Mouse (Mus musculus): Measurements from ENCODE around the gene Tnc.

Gene Tnc

GRCm38 (mm10) chr4:64024041-64024779, 22.6 kb downstream of the Tnc start:
- DNase-seq: no peak

DNA sequence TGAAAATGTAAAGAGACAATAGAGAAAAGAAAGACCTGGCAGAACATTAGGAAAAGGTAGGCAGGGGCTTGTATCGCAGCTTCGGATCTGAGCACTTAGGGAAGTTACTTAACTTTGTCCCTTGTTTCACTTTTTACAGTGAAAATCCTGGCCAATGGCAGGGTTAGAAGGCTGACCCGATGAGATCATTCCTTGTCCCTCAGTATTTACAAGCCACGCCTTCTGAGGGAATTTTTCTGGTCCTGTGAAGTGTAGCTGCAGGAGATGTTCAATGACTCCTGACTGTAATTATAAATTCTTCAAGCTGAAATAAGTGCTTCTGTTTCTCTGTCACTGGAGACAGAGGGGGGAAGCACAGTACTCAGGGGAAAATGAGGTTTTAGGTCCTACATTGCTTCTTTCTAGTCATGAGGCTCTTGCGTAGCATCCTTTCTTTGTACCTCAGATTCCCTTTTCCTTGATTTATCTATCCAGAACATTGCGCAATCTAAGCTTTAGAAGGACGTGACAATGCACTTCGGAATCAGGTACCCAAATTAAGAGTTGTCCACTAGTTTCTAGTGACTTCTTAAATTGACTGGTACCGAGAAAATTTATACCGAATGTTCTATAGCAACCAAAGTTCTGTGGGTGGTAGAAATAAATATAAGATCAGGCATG, 25.8 kb downstream of the Tnc start:
- DNase-seq: no peak

DNA sequence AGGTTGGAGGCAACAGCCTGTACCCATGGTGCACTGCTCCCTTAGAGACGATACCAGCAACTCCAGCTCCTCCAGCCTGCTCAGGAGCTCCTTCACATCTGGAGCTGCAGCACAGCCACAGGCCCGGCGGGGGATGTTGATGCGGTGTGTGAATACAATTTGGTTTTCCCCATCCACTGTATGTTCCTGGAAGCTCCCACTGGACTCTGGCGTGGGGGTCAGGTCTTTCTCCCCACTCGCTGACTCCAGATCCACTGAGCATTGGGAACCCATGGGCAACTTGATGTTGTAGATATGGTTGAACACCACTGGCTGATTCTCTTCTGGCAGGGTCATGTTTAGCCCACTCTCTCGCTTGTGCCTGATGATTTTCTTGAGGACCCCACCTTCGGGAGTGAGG, 26.7 kb downstream of the Tnc start:
- no peak for DNase-seq

GRCm38 (mm10) chr4:64011308-64011707, 35.5 kb downstream of the Tnc start:
- no peak for DNase-seq

DNA sequence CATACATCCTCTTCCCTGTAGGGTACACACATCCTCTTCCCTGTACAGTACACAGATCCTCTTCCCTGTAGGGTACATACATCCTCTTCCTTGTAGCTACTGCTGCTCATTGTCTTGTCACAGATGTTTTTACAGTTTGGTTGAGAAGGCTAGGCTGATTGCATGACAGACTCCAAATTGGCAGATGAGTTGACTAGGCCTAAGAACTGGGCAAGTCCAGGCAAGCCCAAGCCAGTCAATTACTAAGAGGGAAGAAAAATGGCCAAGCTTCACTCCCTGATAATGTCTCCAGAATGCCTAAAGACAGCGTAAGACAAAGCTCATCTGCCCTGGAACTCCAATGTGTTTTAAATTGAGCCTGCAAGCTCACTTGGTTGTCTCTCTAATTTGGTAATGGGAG, 36.9 kb downstream of the Tnc start:
- DNase-seq: no peak

DNA sequence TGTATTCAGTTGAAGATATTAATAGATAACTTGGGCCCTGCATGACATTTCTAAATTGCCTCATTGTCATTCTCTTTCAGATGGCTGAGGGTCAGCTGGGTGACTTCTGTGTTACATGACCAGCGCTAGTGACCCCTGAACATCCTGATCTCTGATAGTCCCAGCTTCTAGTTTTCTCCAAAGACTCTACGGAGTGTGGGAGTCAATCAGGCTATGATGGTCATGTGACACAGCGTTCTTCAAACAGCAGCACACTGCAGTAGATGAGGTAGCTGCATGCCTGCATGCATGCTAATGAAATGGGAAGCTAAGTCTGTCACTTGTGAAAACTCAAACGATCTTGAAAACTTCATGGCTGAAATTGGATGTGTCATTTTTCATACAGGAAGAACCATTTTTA, 41.6 kb downstream of the Tnc start:
- no peak for DNase-seq

DNA sequence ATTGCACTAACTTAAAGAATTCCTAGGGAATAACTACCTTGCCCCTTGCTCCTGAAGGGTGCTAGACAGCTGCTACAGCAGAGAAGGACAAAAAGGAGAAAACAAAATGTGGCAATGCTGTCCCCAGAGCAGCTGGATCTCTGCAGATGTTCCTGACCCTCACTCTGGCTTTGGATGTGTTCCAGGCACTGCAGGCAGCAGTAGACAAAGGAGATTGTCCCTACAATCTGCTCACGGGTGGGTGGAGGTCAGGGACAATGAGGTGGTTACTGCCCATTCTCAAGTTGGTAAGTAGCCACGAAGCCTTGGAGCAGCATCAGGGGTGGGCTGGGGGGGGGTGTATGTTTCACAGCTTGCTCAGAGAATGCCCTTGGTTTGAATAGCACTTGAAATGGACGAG, 43.1 kb downstream of the Tnc start:
- no peak for DNase-seq

- no peak for DNase-seq
Measured at GRCm38 (mm10) chr4:64002168-64002567, 44.6 kb downstream of the Tnc start.

DNA sequence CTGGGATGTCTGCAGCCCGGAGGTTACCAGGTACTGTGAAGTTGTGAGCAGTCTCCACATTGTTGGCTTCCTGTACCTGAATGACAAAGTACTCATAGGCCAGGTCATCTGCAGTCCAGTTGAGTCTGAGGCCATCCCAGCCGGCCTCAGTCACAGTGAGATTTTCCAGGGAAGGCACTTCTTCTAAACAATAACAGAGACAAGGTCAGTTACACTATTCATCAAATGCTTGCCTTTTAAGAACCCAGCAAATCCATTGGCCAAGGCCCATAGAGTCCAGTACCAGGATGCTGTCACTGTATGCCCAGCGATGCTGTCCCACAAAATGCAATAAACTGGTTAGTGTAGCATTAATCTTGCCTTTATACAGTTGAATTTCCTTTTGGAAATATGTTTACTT, 46.0 kb downstream of the Tnc start:
- no peak for DNase-seq

DNA sequence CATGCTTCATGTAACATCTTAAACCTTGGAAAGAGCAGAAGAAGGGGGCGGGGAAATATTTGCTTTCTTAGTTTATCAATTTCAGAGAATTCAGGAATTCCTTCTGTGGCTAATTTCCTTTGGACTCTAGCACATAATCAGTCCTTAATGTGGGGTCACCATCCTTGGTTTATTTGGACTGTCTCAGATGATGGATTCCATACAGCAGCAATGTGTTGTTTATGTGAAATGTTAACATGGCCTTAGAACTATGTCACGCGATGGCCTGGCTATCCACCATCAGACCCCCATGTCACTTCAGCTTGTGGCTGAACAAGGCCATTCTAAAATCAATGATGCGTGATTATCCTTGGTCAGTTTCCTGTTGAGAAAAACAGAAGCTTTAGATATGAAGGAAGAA, 46.5 kb downstream of the Tnc start:
- DNase-seq: no peak

GRCm38 (mm10) chr4:63993462-63994113, 53.2 kb downstream of the Tnc start:
- peak; percentile 51 to 53 for DNase-seq

- DNase-seq: no peak
Measured at GRCm38 (mm10) chr4:63990216-63990615, 56.6 kb downstream of the Tnc start.

- DNase-seq: peak in 1 of 2 experiments; percentile 19
Measured at GRCm38 (mm10) chr4:63988090-63988489, 58.7 kb downstream of the Tnc start.

DNA sequence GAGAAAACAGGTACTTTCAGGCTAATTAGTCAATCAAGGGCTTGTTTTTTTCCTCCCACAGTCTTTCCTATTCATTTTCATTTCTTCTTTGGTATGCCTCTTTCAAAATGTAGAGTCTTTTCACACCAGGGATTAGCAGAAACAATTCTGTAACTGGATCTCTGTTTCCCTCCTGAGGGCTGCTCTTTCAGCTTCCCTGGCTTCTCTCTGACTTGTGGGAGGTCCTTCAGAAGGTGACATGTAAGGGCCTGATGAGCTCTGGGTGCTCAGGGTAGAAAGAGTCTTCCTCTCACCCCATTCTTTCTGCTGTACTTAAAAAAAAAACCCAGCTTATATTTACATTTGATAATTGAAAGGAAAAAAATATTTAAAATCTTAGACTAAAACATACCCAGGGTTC, 60.2 kb downstream of the Tnc start:
- DNase-seq: no peak

DNA sequence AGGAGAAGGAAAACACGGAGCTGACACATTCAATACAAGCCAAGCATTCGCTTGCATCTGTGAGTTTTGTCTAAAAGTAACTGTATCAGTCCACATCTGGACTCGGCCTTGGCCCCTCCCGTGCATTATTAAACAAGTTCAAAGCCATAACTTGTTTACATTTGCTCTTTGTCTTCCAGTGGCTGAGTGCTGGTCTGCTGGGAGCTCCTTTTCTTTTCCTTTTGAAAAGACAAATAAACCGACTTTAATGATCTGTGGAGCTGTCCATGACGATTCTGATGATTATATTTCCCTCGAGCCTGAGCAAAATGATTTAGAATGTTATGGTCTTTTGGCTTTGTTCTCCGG, 63.7 kb downstream of the Tnc start:
- DNase-seq: no peak

GRCm38 (mm10) chr4:63982425-63983097, 64.3 kb downstream of the Tnc start:
- DNase-seq: no peak

- no peak for DNase-seq
Measured at GRCm38 (mm10) chr4:63980211-63980794, 66.5 kb downstream of the Tnc start.

- DNase-seq: no peak
Measured at GRCm38 (mm10) chr4:63979635-63980034, 67.2 kb downstream of the Tnc start.

GRCm38 (mm10) chr4:63972536-63972935, 74.3 kb downstream of the Tnc start:
- DNase-seq: peak; percentile 48 to 54

DNA sequence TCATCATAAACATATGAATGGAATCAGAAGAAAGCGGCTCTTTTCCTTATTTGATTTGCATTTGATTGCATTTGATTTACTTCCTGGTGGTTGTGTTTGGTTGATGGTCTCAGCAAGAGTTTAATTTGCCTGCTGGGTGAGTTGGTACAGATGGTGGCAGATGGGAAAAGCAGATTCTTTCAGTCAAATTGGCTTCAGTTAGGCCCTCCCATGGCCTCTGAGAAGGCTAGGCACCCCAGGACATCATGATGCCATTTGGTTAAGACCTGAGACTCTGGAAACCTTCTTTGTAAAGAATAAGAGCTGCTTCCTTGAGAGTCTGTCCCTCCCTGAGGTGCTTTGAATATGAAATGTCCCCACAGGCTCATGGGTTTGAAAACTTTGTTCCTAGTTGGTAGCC, 75.1 kb downstream of the Tnc start:
- peak; percentile 57 to 76 for DNase-seq

- DNase-seq: no peak
Measured at GRCm38 (mm10) chr4:63970925-63971324, 75.9 kb downstream of the Tnc start.

DNA sequence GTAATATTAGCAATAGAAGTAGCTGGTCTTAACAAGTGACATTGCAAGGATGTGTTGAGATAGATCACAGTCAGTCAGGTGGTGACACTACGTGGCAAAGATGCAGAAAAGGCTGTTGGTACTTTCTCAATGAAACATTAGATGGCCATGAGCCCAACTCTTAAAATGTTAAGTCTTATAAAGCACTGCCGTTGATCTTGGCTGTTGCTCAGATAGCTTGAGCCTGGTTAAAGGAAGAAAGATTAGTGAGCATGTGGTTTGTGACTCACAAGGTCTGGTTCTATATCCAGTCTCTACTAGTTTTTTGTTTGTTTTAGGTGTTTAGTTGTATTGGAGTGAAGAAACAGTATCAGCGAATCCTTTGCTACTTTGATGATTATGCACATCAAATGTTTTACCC, 76.9 kb downstream of the Tnc start:
- no peak for DNase-seq

DNA sequence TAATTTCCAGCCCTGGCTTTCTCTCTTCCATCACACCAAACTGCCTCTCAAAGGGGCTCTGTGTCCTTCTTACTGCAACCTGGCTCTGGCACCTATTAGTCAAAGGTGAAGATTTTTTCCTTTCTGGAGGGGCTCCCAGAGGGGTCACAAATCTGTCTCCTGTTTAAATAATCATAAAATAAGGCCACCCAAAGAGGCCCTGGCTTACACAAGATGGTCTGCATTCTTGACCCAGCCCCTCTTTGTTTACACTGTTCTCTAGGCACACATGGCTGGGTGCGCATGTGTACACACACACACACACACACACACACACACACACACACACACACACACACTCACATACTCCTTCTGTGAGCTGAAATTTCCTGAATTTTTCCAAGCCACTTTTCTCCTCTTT, 83.4 kb downstream of the Tnc start:
- DNase-seq: no peak
